Mouse (Mus musculus) stomach, embryonic 16.5 days (tissue): Measurements from ENCODE around the gene Tbc1d8b. TPM values are rescaled to one million over a fixed set of nuclear protein-coding genes. Genes with fewer than 3 reads are reported as not detected.

Experiments
- ATAC-seq: fragments of 200-750 bp; cut with Nextera tagmentation; 2 replicates; pipeline ENCODE4 v1.8.0; 2017; ENCODE audit warnings: moderate number of reproducible peaks, moderate TSS enrichment; ENCODE audit not compliant: insufficient read depth, low FRiP score
- H3K27ac ChIP-seq: fragments of 300-500 bp; sonication (generic); 2 replicates; pipeline ENCODE4 v1.5.1; 2014; ENCODE audit warnings: low read length
- H3K27me3 ChIP-seq: fragments of 300-500 bp; sonication (generic); 2 replicates; pipeline ENCODE4 v1.6.1; 2014; ENCODE audit warnings: low read length, control low read depth, mixed read lengths; ENCODE audit not compliant: control insufficient read depth, insufficient read depth
- H3K36me3 ChIP-seq: fragments of 300-500 bp; sonication (generic); 2 replicates; pipeline ENCODE4 v1.6.1; 2014; ENCODE audit warnings: low read length; ENCODE audit not compliant: control insufficient read depth, insufficient read depth
- H3K4me1 ChIP-seq: fragments of 300-500 bp; sonication (generic); 2 replicates; pipeline ENCODE4 v1.6.1; 2014; ENCODE audit warnings: low read length, control low read depth, mixed read lengths; ENCODE audit not compliant: control insufficient read depth, insufficient read depth
- H3K4me2 ChIP-seq: fragments of 300-500 bp; sonication (generic); 2 replicates; pipeline ENCODE4 v1.6.1; 2014; ENCODE audit warnings: low read depth, low read length, mixed read lengths
- H3K4me3 ChIP-seq: fragments of 300-500 bp; sonication (generic); replicated peaks from 2 replicates; pipeline ENCODE4 v1.5.1; 2014; ENCODE audit warnings: mild to moderate bottlenecking, low read length
- H3K9ac ChIP-seq: fragments of 300-500 bp; sonication (generic); 2 replicates; pipeline ENCODE4 v1.6.1; 2014; ENCODE audit warnings: low read length
- H3K9me3 ChIP-seq: fragments of 300-500 bp; sonication (generic); replicated peaks from 2 replicates; pipeline ENCODE4 v1.6.1; 2016; ENCODE audit warnings: low read length, control low read depth; ENCODE audit not compliant: control insufficient read depth
- WGBS: fragments of 180-500 bp; shearing (Covaris S2); extraction: QIAGEN DNeasy Blood & Tissue Kit; methylation state at CpG from one replicate; pipeline ENCODE4 v1.1.7; 2014; 5-methylcytosine and 5-hydroxymethylcytosine counted together
- polyA plus RNA-seq: library from polyadenylated mRNA; unstranded; fragments of >200 nt; fragmentation: Nextera tagmentation; extraction: Ambion mirVana; gene quantifications from 2 replicates; pipeline ENCODE4 v1.2.1, GENCODE M21; 2015

Gene Tbc1d8b
- polyA plus RNA-seq, result 4.1 and 4.7 TPM in 2 replicates

DNA sequence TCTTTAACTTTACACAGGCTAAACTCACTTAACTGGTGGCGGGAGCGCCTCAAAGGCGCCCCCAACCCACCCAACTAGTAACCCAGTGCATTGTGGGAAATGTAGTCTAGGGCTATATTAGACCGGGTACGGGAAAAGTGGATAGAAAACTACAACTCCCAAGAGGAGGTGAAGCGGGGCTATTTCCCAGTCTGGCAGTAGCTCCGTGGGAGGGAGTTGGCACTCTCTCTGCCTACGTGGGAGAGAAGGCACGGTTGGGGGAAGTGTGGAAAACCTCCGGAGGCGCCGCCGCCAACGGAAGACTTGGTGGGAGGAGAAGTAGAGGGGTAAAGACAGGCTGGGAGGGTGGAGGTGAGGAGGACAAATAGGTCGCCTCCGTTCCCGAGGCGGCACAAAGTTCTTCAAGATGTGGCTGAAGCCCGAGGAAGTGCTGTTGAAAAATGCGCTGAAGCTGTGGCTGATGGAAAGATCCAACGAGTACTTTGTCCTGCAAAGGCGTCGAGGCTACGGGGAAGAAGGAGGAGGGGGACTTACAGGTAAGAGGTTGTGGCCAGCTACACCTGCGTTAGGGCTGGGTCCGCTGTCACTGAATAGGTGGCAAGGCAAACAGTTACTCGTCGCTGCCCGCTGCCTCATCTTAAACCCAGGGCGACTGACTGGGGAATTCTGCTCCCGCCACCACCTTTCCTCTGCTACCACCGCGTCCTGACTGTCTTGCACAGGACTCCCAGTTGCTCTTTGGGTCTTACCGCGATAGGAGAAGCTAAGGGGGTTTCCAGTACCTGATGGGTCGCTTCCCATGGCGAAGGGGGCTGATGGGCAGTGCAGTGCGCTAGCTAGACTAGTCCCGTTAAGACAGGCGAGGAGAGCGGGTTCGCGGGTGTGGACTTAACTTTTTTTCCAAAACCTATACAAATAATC, at the start of gene Tbc1d8b:
TSS of gene Tbc1d8b (plus strand) at position 222 of the 921 bp plus-strand sequence.
- 13% methylated on average over 43 of the region's 43 CpGs for WGBS
- Histone ChIP-seq H3K9ac (peak within 1 kb of the TSS; percentile 68), H3K4me3 (peak within 1 kb of the TSS; percentile 59), H3K27me3 (no peaks in the 10 kb centered on the region), H3K27ac (peak within 1 kb of the TSS; percentile 51), H3K4me1 (no peaks in the 10 kb centered on the region), H3K9me3 (no peaks in the 10 kb centered on the region), H3K4me2 (peak within 1 kb of the TSS; percentile 58), H3K36me3 (no peaks in the 10 kb centered on the region)
- peak; percentile 99 for ATAC-seq

DNA sequence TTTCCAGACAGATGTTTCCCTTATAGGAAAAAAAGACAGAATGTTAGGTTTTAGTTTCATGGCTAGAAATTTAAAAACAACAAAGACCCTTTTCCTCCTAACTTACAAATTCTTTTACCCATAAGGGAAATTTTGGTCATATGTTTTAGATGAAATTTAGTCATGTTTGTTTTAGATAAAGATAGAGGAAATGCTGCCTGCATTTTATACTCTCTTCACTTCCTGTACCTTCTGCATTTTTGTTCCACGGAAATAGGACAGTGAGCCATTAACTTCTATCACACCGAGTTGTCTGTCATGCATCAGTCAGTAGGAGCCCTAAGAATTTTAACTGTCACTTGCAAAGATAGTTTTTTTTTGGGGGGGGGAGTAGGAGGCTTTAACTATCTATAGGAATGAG, 45.1 kb upstream of the Tbc1d8b start:
- WGBS, result 47% methylated on average over 2 of the region's 2 CpGs
- no peaks in the 10 kb centered on the region for H3K9me3 ChIP-seq
- no peaks in the 10 kb centered on the region for H3K27me3 ChIP-seq
- H3K4me3 ChIP-seq, result no peak overlapping the region
- no peak overlapping the region for H3K4me2 ChIP-seq
- ATAC-seq, result no peak
- H3K9ac ChIP-seq, result no peak overlapping the region
- no peaks in the 10 kb centered on the region for H3K36me3 ChIP-seq
- H3K4me1 ChIP-seq, result no peaks in the 10 kb centered on the region
- no peak overlapping the region for H3K27ac ChIP-seq

DNA sequence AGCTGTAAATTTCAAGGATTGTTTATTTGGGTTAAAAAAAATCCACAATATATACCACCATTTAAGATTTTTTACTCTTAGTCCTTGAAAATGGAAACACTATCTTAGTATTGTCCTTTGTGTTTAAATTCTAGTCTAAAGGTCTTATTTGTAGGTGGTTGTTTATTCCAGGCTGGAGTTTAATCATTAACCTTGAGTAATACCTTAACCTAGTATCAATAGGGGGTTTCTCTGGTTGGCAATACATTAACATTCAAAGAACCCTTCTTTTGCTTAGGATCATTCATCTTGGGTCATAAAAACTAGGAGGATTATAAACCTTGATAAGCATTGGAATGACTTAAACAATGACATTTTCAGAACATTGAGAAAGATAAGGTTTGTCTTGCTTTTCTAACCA, 44.4 kb upstream of the Tbc1d8b start:
- H3K9ac ChIP-seq, result no peak overlapping the region
- ATAC-seq, result no peak

DNA sequence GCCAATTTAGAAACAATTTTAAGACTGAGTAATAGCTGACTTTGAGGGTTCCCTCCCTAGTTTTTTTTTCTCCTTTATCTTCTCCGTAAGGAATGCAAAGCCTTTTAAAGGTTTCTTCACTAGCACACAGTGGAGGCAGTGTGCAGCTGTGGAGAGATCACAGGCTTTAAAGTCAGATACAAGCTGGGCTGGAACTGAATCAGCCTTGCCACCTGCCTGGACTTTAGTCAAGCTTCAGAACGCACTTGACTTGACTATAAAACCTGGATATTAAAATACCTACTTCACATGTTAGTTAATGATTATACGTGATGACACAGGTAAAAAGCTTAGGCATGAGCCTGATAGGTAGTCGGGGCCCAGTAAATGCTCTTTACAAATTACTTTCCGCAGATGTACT, 32.6 kb upstream of the Tbc1d8b start:
- ATAC-seq, result no peak
- H3K27me3 ChIP-seq, result no peaks in the 10 kb centered on the region
- no peak overlapping the region for H3K4me2 ChIP-seq
- no peak overlapping the region for H3K4me3 ChIP-seq
- no peak overlapping the region for H3K9ac ChIP-seq
- no peak overlapping the region for H3K27ac ChIP-seq
- H3K36me3 ChIP-seq, result no peaks in the 10 kb centered on the region
- WGBS, result 56% methylated on average over 5 of the region's 5 CpGs
- no peaks in the 10 kb centered on the region for H3K9me3 ChIP-seq
- H3K4me1 ChIP-seq, result no peaks in the 10 kb centered on the region

More for the DNA sequence above, 44.4 kb upstream of the Tbc1d8b start:
- Histone ChIP-seq H3K36me3 (no peaks in the 10 kb centered on the region), H3K4me2 (no peak overlapping the region), H3K4me1 (no peaks in the 10 kb centered on the region), H3K4me3 (no peak overlapping the region), H3K27ac (no peak overlapping the region), H3K9me3 (no peaks in the 10 kb centered on the region), H3K27me3 (no peaks in the 10 kb centered on the region)

DNA sequence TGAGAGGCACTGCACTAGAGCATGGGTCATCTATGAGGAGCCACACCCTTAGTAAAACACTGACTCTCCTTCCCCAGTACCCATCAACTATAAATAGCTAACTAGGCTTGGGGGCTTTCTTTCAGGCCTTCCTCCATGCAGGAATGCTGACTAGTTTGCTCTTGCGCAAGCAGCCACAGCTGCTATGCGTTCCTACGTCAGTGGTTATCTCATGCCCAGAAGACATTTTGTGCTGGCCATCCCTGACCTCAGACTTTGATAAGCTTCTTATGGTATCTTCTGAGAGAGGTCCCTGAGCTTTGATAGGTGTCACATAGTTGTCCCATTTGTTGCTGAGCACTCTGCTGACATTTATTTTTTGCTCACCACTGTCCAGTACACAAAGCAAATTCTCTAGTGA, 31.5 kb upstream of the Tbc1d8b start:
- no peak overlapping the region for H3K4me3 ChIP-seq
- no peak overlapping the region for H3K27ac ChIP-seq
- H3K9me3 ChIP-seq, result no peaks in the 10 kb centered on the region
- H3K4me1 ChIP-seq, result no peaks in the 10 kb centered on the region
- no peak for ATAC-seq
- H3K36me3 ChIP-seq, result no peaks in the 10 kb centered on the region
- no peaks in the 10 kb centered on the region for H3K27me3 ChIP-seq
- 74% methylated on average over 3 of the region's 3 CpGs for WGBS
- no peak overlapping the region for H3K4me2 ChIP-seq
- H3K9ac ChIP-seq, result no peak overlapping the region

DNA sequence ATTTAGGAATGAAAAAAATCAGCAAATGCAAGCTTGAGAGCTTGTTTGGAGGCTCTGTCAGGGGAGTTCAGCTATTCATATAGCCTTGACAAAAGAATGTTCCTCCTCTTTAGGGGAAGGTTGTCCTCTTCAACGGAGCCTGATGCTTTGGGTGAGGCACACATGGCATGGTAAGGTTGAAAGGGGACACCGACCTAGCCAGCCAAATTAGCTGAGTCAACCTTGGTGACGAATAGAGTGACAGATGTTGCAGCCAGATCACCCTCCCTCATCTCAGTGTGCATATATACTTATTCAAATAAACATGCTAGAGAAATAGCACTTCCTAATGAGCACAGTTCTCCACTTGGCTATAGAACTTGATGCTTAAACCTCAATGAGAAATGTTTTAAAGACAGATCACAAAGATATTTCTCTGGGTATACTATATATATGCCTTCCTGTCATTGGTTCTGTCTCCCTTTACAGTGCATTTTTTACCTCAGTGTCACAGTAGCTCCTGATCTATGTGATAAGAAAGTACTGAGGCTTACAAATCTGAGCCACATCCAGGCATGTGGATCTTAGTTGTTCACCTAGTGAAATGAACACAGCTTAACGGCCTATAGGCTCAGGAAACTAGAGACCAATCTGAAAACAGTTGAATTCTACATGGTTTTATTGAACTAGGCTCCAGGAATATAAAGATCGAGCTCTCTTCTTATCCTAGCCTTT, 30.3 kb upstream of the Tbc1d8b start:
- H3K27ac ChIP-seq, result no peak overlapping the region
- H3K4me1 ChIP-seq, result no peaks in the 10 kb centered on the region
- no peaks in the 10 kb centered on the region for H3K36me3 ChIP-seq
- no peak overlapping the region for H3K4me3 ChIP-seq
- no peak overlapping the region for H3K9ac ChIP-seq
- WGBS, result 69% methylated on average over 5 of the region's 5 CpGs
- ATAC-seq, result no peak
- no peak overlapping the region for H3K4me2 ChIP-seq
- H3K27me3 ChIP-seq, result no peaks in the 10 kb centered on the region
- no peaks in the 10 kb centered on the region for H3K9me3 ChIP-seq

DNA sequence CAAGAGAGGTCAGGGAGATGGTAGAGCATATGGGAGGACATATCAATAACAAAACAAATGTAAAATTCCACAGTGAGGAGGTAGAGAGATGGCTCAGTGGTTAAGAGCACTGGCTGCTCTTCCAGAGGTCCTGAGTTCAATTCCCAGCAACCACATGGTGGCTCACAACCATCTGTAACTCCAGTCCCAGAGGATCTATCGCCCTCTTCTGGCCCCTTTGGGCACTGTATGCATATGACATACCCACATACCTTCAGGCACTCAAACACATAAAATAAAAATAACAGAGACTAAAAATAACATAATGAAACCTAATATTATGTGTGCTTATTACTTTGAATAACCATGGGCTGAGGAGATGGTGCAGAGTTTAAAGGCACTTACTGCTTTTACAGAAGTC, 22.7 kb upstream of the Tbc1d8b start:
- H3K27me3 ChIP-seq, result no peaks in the 10 kb centered on the region
- 58% methylated on average over 1 of the region's 1 CpGs for WGBS
- no peak for ATAC-seq
- H3K27ac ChIP-seq, result no peak overlapping the region
- no peak overlapping the region for H3K4me3 ChIP-seq
- no peaks in the 10 kb centered on the region for H3K9me3 ChIP-seq
- no peak overlapping the region for H3K4me2 ChIP-seq
- H3K36me3 ChIP-seq, result no peaks in the 10 kb centered on the region
- no peaks in the 10 kb centered on the region for H3K4me1 ChIP-seq
- no peak overlapping the region for H3K9ac ChIP-seq

DNA sequence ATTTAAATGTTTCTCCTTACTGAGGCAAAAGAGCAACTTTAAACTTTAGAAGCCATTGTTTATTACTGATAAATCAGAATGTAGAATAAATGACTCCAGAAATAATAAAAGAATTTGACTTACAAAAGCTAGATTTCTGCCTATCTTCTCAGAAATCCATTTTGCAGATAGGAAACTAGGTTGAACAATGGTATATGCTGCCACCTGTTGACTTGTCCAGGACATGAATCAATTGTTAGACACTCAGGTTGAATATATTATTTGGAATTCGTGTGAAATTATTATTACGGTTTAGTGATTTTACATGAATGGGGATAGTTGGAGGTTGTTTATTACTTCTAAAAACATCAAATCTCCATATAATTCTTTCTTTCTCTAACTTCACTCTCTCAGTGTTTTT, 19.0 kb upstream of the Tbc1d8b start:
- H3K9me3 ChIP-seq, result no peaks in the 10 kb centered on the region
- no peak for ATAC-seq
- H3K4me3 ChIP-seq, result no peak overlapping the region
- H3K27me3 ChIP-seq, result no peaks in the 10 kb centered on the region
- 56% methylated on average over 2 of the region's 2 CpGs for WGBS
- H3K9ac ChIP-seq, result no peak overlapping the region
- no peaks in the 10 kb centered on the region for H3K4me1 ChIP-seq
- no peaks in the 10 kb centered on the region for H3K36me3 ChIP-seq
- H3K27ac ChIP-seq, result no peak overlapping the region
- H3K4me2 ChIP-seq, result no peak overlapping the region

DNA sequence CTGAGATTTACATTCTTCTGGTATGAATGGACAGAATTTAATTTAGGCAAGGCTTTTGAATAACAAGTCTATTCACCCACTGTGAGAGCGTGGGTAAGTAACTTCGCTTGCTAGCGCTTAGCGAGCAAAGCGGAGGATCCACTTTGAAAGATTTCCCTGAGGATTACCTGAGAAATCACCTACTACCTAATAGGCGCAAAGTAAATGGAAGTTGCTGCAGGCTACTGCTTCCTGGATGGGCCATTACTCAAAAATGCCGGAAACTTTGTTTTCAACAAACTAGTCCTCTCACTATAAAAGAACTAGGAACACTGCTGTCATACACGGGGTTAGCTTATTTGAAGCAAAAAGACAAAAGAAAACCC, 404 bp upstream of the Tbc1d8b start:
- WGBS, result 14% methylated on average over 8 of the region's 8 CpGs
- H3K9ac ChIP-seq, result peak overlapping the region; percentile 66
- H3K27ac ChIP-seq, result peak overlapping the region; percentile 51
- H3K4me3 ChIP-seq, result peak overlapping the region; percentile 59
- no peaks in the 10 kb centered on the region for H3K36me3 ChIP-seq
- H3K4me1 ChIP-seq, result no peaks in the 10 kb centered on the region
- peak; percentile 61; the same call in 1 of the 2 replicates for ATAC-seq
- no peaks in the 10 kb centered on the region for H3K27me3 ChIP-seq
- peak overlapping the region; percentile 47 for H3K4me2 ChIP-seq
- H3K9me3 ChIP-seq, result no peaks in the 10 kb centered on the region
